Mouse (Mus musculus): ENCODE measurements around the gene Sox1. TPM values are rescaled to one million over a fixed set of nuclear protein-coding genes. Genes with fewer than 3 reads are reported as not detected.

Gene Sox1
- total RNA-seq, 2 experiments from 2014 or later = not detected

Other genes with a start within 250 kb of the Sox1 start
- not detected in 2 replicates for gene A230072I06Rik, start 116.5 kb upstream of the Sox1 start, total RNA-seq (2015)
- gene A230072I06Rik, start 116.5 kb upstream of the Sox1 start, total RNA-seq (2017) = 0.20 TPM in 1 of 2 replicates, not detected in the other
- not detected in 2 replicates for gene Spaca7, start 177.7 kb downstream of the Sox1 start, total RNA-seq (2015)
- not detected in 2 replicates for gene Spaca7, start 177.7 kb downstream of the Sox1 start, total RNA-seq (2017)